Mouse (Mus musculus): Measurements from ENCODE around the gene Prkag1.

DNA sequence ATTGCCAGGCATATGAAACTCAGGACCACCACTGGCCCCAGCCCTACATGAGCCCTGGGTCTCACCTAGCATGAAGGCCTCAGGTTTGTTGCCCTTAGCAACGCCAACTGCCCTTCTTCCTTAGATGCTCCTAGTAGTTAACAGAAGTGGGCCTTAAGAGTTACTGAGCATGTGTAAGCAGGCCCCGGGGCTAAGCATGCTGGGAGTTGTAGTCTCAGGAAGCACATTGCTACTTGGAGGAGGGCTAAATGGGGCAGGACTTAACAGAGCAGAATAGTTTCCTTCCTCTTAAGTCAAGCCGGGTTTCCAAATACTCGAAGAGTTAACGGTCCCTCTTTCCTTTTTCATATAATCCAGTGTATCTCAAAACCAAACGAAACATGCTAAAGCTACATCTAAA, 36.0 kb upstream of the Prkag1 start:
- TF ChIP-seq USF1 (IDR thresholded peaks at IDR 0.05; ENCODE audit: low read depth) (no peak), CTCF (IDR thresholded peaks at IDR 0.05; ENCODE audit: control insufficient read depth, insufficient read depth, insufficient read length) (no peak), CEBPB (IDR thresholded peaks at IDR 0.05; ENCODE audit: low read depth) (no peak), FOSL1 (IDR thresholded peaks at IDR 0.05; ENCODE audit: insufficient read depth, low read length, poor library complexity, severe bottlenecking) (no peak), MYOG (IDR thresholded peaks at IDR 0.05; ENCODE audit: control insufficient read depth, extremely low read depth, insufficient read length) (no peak), MAX (IDR thresholded peaks at IDR 0.05) (no peak)

All from C2C12 (cell line).